Mouse (Mus musculus) heart, postnatal 0 days (tissue): ENCODE measurements at regions not wholly inside any gene's neighbourhood (a gene's known extent, or its start where the extent isn't known, plus 50 kb on each side); places are given as distances from the start of the nearest gene placed in this dataset.

ENCODE experiments used
- ATAC-seq: fragments of 200-750 bp; cut with Nextera tagmentation; 2 replicates; pipeline ENCODE4 v1.8.0; 2017; ENCODE audit warnings: low read depth, moderate number of reproducible peaks, moderate library complexity; ENCODE audit not compliant: insufficient read depth
- DNase-seq: peaks from one replicate; pipeline ENCODE4 v3.0.0-alpha.2; 2016; ENCODE audit warnings: low spot score
- H3K27ac ChIP-seq: fragments of 300-500 bp; sonication (generic); 2 replicates; pipeline ENCODE4 v1.5.1; 2014; ENCODE audit warnings: low read depth, mild to moderate bottlenecking
- H3K27me3 ChIP-seq: fragments of 300-500 bp; sonication (generic); 2 replicates; pipeline ENCODE4 v1.6.1; 2014; ENCODE audit warnings: low read length, mixed read lengths; ENCODE audit not compliant: control insufficient read depth, insufficient read depth
- H3K36me3 ChIP-seq: fragments of 300-500 bp; sonication (generic); replicated peaks from 2 replicates; pipeline ENCODE4 v1.6.1; 2014; ENCODE audit warnings: low read length, mixed read lengths; ENCODE audit not compliant: control insufficient read depth, insufficient read depth
- H3K4me1 ChIP-seq: fragments of 300-500 bp; sonication (generic); 2 replicates; pipeline ENCODE4 v1.6.1; 2014; ENCODE audit warnings: antibody characterized with exemption; ENCODE audit not compliant: control insufficient read depth, insufficient read depth
- H3K4me2 ChIP-seq: fragments of 300-500 bp; sonication (generic); 2 replicates; pipeline ENCODE4 v1.6.1; 2014; ENCODE audit warnings: low read depth, mild to moderate bottlenecking, low read length, moderate library complexity
- H3K4me3 ChIP-seq: fragments of 300-500 bp; sonication (generic); 2 replicates; pipeline ENCODE4 v1.5.1; 2014; ENCODE audit warnings: low read depth, low read length
- H3K9ac ChIP-seq: fragments of 300-500 bp; sonication (generic); replicated peaks from 2 replicates; pipeline ENCODE4 v1.6.1; 2014; ENCODE audit warnings: low read depth, low read length, mixed read lengths
- H3K9me3 ChIP-seq: fragments of 300-500 bp; sonication (generic); replicated peaks from 2 replicates; pipeline ENCODE4 v1.6.1; 2016; ENCODE audit warnings: low read length; ENCODE audit not compliant: control insufficient read depth
- CTCF ChIP-seq: IDR thresholded peaks from 2 replicates; pipeline ENCODE4 v1.5.1; 2016; ENCODE audit warnings: antibody characterized with exemption, control low read depth, low read depth
- EP300 ChIP-seq: IDR thresholded peaks from 2 replicates; pipeline ENCODE4 v1.6.1; 2016; ENCODE audit warnings: antibody characterized with exemption, low read depth
- WGBS: fragments of 180-500 bp; shearing (Covaris S2); extraction: QIAGEN DNeasy Blood & Tissue Kit; methylation state at CpG from one replicate; pipeline ENCODE4 v1.1.7; 2014; 5-methylcytosine and 5-hydroxymethylcytosine counted together

DNA sequence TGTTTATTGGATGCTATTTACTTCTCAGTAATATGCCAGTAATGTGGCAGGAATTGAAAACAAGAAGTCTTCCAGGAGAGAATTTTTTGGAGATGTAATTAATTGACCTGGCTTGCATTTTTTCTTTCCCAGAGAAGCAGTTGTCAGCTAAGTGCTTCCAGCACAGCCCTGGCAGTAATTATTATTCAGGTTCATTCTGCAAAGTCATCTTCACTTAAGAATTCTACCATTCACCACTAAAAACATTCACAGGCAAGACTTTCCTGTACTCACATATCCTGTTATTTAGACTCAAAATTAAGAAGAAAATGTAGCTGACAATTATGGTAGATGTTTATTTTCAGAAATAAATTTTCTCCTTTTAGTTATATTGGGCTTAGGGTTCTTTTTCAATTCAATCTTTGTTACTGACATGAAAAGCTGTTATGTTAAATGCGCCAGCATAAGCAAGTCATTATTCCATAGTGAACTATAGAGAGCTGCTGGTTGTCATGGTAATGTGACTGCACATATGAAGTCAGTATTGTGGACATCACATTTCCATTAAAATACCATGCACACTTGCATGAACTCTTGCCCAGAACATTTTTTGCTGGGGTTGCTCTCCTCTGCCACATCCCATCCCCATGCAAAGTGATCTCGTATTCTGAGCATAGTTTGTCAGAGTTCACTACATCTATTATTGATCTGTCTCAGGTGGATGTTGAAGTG is 59.3 kb upstream of the Nox4 start:
- Histone ChIP-seq H3K36me3 (no peaks in the 10 kb centered on the region), H3K9me3 (no peaks in the 10 kb centered on the region), H3K27ac (no peak overlapping the region), H3K27me3 (no peaks in the 10 kb centered on the region), H3K4me3 (no peak overlapping the region), H3K9ac (no peak overlapping the region), H3K4me1 (no peaks in the 10 kb centered on the region), H3K4me2 (no peak overlapping the region)
- TF ChIP-seq CTCF (no peak), EP300 (no peak)
- WGBS = 69% methylated on average over 2 of the region's 2 CpGs
- DNase-seq (no peak), ATAC-seq (no peak)

- H3K4me2 ChIP-seq = no peak overlapping the region
- H3K9me3 ChIP-seq = no peaks in the 10 kb centered on the region
- 7% methylated on average over 1 of the region's 1 CpGs for WGBS
- no peaks in the 10 kb centered on the region for H3K27me3 ChIP-seq
- H3K9ac ChIP-seq = no peak overlapping the region
- no peak overlapping the region for H3K27ac ChIP-seq
- H3K4me1 ChIP-seq = no peaks in the 10 kb centered on the region
- ATAC-seq (no peak), DNase-seq (no peak)
- H3K36me3 ChIP-seq = no peaks in the 10 kb centered on the region
- H3K4me3 ChIP-seq = no peak overlapping the region
- TF ChIP-seq CTCF (no peak), EP300 (no peak)
These were observed 50.2 kb upstream of the Nox4 start for GRCm38 (mm10) chr7:87195647-87196046.
